Mouse (Mus musculus): ENCODE results near the gene Paqr9.
A peak's percentile ranks its signal among the peaks of the same experiment; 100 is the strongest.
"Not testable (repeated sequence)": the region's sequence is repeated elsewhere in the genome, so short reads cannot be mapped to it uniquely, and the experiment has no call there.

Paqr9 gene

GRCm38 (mm10) chr9:95559059-95559935, at the start of gene Paqr9:
TSS of gene Paqr9 (plus strand) at chr9:95559657.
- DNase-seq = peak; percentile 1

GRCm38 (mm10) chr9:95510693-95511404, 48.6 kb upstream of the Paqr9 start:
- no peak for DNase-seq

DNA sequence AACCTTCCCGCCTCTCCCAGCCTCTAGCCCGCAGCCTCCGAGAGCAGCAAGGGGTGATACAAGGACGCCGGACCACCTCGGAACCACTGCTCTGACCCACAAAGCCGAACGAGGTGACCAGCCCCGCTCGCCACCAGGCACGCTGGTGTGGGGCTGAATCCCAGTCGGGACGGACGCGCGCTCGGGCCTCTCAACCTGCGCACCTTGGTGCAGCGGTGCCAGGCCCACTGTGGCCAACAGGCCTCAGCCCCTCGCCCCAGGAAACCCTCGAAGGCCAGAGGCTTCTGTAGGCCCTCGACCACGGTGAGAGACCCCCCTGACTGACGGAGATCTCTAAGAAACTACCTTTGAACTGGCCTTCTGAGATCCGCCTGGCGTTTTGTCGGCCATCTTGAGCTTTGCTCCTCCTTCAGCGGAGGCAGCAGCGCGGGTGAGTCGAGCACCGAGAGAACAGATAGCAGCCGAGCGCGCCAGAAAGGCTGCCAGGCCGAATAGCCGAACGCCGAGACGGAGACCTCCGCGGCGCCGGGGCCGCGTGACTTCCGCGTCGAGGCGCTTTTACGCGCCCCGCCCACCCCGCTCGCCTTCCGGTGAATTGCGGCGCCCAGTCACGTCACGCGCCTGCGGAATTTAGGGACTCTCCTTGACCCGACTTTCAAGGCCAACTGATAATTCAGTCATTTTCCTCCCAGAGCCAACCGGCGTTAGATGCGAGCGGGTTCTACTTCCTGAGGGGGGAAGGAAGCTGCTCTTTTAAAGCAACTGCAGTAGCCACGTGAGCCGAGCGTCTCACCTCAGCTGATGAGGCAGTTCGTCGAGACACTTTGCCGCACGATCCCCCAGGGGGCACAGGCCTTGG, 47.8 kb upstream of the Paqr9 start, which contains the start of gene U2surp:
TSS of gene U2surp (minus strand) at position 525 of the 859 bp plus-strand sequence.
- peak; percentile 95 for DNase-seq

DNA sequence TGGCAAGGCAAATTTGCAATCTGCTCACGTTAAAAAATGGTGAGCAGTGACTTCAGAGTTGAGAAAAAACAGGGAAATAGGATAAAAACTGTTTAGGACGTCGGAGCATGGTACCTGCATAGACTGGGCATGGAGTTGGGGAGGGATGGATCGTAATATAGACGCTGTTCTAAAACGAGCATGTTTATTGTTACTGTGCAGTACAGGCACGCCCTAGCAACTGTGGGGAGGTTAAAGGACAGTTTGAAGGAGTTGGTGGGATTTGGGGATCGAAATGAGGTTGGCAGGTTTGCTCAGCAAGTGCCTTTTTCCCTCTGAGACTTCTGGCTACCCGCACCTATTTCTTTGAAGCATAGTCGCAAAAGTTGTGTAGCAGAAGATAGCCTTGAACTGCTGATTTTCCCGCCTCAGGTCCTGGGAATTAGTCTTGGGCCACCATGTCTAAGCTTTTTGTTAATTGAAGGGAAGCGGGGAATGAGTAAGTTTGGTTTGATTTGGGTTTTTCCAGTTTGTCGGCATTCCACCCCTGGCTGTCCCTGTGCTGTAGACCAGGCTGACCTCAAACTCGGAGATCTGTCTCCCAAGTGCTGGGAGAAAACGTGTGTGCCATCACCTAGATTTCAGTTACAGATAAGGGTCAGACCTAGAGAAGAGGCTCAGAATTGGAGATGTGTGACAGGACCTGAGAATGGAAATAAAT, 47.0 kb upstream of the Paqr9 start:
- DNase-seq = no peak

GRCm38 (mm10) chr9:95513776-95514175, 45.7 kb upstream of the Paqr9 start:
- DNase-seq = no peak

DNA sequence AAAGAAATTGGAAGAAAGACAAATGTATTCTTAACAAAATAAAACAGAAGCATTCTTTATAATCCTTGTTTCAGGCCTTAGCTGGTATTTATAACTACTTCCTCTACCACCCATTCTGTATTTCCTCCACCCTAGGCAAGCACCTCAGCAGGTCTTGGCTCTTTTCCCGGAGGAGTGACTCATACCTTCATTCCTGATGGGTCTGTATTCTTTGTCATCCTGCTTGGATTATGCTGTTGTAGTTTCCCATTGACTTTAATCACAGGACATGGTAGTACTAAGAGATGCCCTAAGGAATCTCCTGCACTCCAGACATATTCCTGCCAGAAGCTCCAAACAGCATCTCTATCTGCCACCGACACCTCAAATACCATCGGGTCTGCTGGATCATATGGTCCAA, 45.1 kb upstream of the Paqr9 start:
- not testable (repeated sequence) for DNase-seq

- no peak for DNase-seq
Observed at GRCm38 (mm10) chr9:95520563-95520962, 38.9 kb upstream of the Paqr9 start.

- no peak for DNase-seq
Observed at GRCm38 (mm10) chr9:95521031-95521430, 38.4 kb upstream of the Paqr9 start.

GRCm38 (mm10) chr9:95521566-95521965, 37.9 kb upstream of the Paqr9 start:
- DNase-seq = no peak

DNA sequence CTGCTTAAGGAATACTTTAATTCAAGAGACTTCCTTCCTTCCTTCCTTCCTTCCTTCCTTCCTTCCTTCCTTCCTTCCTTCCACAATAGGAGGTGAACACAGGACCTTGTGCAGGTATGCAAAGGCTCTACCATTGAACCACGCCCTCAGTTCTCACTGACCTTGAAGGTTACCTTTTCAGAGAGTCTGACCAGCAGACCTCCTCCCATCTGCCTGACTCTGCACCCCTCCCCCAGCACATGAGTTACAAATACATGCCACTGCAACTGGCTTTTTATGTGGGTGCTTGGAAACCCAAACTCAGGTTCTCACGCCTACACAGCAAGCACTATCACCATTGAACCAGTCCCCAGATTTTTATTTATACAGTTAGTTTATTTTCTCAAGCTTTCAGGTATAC, 36.9 kb upstream of the Paqr9 start:
- DNase-seq = no peak

DNA sequence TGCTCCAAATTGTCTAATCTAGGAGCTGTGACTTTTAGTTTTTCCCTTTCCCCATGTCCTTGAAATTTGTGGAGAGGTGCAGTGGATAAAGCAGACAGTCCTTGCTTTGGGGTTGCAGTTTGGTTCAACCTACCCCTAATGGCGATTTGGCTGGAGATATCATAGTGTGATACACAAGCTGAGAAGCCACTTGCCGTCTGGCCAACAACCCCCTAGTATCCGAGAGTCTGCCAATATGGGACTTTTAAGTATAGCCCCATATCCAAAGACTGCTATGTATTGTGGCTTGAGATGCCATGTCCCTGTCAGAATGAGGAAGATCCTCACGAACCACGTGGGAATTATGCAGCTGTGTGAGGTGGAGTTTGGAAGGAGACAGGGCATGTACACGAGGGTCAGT, 34.1 kb upstream of the Paqr9 start:
- no peak for DNase-seq

DNA sequence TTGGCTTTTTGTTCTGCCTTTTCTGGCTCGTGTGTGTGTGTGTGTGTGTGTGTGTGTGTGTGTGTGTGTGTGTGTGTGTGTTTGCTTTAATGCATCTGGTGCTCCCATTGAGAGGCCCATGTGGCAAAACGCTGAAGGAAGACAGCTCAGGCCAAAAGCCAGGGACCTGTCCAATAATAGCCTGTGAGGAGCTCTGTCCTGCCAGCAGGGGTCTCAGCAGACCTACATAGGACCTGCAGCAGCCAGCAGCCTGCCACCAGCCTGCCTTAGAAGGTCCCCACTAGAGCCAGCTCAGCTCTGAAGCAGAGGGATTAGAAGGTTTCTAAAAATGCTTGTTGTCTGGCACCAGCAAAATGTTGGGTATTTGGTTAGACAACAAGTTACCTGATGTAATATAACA, 33.5 kb upstream of the Paqr9 start:
- DNase-seq = no peak

- DNase-seq = no peak
Observed at GRCm38 (mm10) chr9:95527676-95528075, 31.8 kb upstream of the Paqr9 start.

- DNase-seq = no peak
Observed at GRCm38 (mm10) chr9:95531144-95531543, 28.3 kb upstream of the Paqr9 start.

DNA sequence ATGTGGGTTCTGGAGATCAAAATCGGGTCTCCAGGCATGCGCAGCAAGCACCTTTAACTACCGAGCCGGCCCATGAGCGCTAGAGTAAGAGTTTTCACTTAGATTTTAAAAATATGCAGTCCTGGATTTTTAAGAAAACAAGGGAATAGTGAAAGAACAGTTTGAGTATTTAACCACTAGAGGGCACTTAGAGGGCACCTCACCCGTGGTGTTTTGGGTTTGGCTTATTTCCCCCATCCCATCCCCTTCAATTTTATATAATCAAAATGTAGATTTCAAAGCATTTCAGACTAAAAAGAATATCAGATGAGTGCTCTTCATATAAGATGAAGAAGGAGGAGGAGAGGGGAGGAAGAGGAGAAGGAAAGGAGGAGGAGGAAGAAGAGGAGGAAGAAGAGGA, 25.6 kb upstream of the Paqr9 start:
- no peak for DNase-seq

- DNase-seq = no peak
Observed at GRCm38 (mm10) chr9:95539176-95539800, 20.2 kb upstream of the Paqr9 start.

DNA sequence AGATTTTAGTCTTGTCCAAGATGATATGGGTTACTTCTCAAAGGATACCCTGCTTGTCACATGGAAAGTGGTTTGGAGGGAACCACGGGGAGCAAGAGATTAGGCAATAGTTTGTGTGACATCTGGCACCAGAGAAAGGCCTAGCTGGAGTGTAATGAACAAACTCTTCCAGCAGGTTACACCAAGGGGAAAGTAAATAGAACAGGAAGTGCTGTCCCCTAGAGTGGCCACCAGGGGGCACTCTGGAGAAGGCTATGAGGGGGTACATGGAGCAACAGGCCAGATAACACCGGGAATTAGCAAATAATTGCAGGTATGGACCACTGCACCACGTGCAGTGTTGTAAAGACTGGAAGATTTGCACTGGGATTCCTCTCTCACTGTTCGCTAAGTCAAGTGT, 19.0 kb upstream of the Paqr9 start:
- peak; percentile 43 for DNase-seq

- DNase-seq = no peak
Observed at GRCm38 (mm10) chr9:95541208-95541607, 18.2 kb upstream of the Paqr9 start.

DNA sequence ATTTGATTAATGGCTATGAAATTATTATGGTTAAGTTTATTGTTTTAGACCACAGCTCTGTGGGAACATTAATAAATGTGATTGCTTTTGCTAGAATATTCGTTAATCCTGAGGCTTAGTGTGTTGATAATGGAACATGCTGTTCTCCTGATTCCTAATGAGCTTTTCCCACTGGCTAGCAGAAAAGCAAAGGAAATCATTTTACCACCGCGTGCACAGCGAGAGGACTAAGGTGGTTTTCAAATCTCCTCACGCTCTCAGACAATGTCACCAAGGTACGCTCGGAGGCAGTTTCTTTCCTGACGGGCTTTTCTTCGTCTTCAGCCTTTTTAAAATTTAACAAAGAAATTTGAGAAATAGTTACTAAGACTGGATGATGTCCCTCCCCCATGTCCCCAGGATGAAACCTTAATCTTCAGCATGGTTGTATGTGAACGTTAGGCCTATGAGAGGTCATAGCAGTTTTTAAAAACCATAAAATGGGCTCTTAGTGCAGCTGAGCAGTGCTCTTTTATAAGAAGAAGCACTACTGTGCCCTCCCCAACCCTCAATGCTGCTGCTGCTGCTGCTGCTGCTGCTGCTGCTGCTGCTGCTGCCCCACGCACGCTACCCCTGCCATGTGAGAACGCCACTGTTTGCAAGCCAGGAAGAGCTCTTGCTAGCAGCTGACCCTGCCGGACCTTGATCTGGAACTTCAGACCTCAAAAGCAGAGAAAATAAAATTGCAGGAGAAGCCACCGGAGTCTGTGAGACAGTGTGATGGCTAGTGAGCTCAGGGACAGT, 17.6 kb upstream of the Paqr9 start:
- no peak for DNase-seq

- no peak for DNase-seq
Observed at GRCm38 (mm10) chr9:95542475-95542874, 17.0 kb upstream of the Paqr9 start.

GRCm38 (mm10) chr9:95544598-95544997, 14.9 kb upstream of the Paqr9 start:
- no peak for DNase-seq
